Mouse (Mus musculus) heart, embryonic 13.5 days (tissue): ENCODE data around the gene Itgb3bp. TPM values are rescaled to one million over a fixed set of nuclear protein-coding genes. Genes with fewer than 3 reads are reported as not detected.

Experiments used
- ATAC-seq: fragments of 200-750 bp; cut with Nextera tagmentation; 2 replicates; pipeline ENCODE4 v1.8.0; 2017; ENCODE audit warnings: moderate TSS enrichment; ENCODE audit not compliant: insufficient number of reproducible peaks, low FRiP score, low TSS enrichment; ENCODE audit errors: extremely low read depth
- H3K27ac ChIP-seq: fragments of 300-500 bp; sonication (generic); replicated peaks from 2 replicates; pipeline ENCODE4 v1.5.1; 2015; ENCODE audit warnings: moderate library complexity, mild to moderate bottlenecking, inconsistent platforms
- H3K27me3 ChIP-seq: fragments of 300-500 bp; sonication (generic); replicated peaks from 2 replicates; pipeline ENCODE4 v1.6.1; 2015; ENCODE audit warnings: mild to moderate bottlenecking, inconsistent platforms
- H3K36me3 ChIP-seq: fragments of 300-500 bp; sonication (generic); 2 replicates; pipeline ENCODE4 v1.6.1; 2015; ENCODE audit warnings: mild to moderate bottlenecking, inconsistent platforms
- H3K4me1 ChIP-seq: fragments of 300-500 bp; sonication (generic); 2 replicates; pipeline ENCODE4 v1.6.1; 2015; ENCODE audit warnings: inconsistent platforms
- H3K4me2 ChIP-seq: fragments of 300-500 bp; sonication (generic); 2 replicates; pipeline ENCODE4 v1.6.1; 2015; ENCODE audit warnings: inconsistent platforms, mild to moderate bottlenecking, moderate library complexity
- H3K4me3 ChIP-seq: fragments of 300-500 bp; sonication (generic); 2 replicates; pipeline ENCODE4 v1.5.1; 2015; ENCODE audit warnings: moderate library complexity, mild to moderate bottlenecking, inconsistent platforms
- H3K9ac ChIP-seq: fragments of 300-500 bp; sonication (generic); 2 replicates; pipeline ENCODE4 v1.6.1; 2015; ENCODE audit warnings: inconsistent platforms, mild to moderate bottlenecking, moderate library complexity
- H3K9me3 ChIP-seq: fragments of 300-500 bp; sonication (generic); 2 replicates; pipeline ENCODE4 v1.6.1; 2016; ENCODE audit warnings: inconsistent platforms
- WGBS: fragments of 180-500 bp; shearing (Covaris S2); methylation state at CpG from one replicate; pipeline ENCODE4 v1.1.7; 2015; ENCODE audit warnings: mixed read lengths; 5-methylcytosine and 5-hydroxymethylcytosine counted together
- polyA plus RNA-seq: library from polyadenylated mRNA; unstranded; fragments of >200 nt; fragmentation: Nextera tagmentation; extraction: Ambion mirVana; gene quantifications from 2 replicates; pipeline ENCODE4 v1.2.1, GENCODE M21; 2015

Itgb3bp gene
- polyA plus RNA-seq, 1 experiment from 2014 or later, result 33.2 TPM

DNA sequence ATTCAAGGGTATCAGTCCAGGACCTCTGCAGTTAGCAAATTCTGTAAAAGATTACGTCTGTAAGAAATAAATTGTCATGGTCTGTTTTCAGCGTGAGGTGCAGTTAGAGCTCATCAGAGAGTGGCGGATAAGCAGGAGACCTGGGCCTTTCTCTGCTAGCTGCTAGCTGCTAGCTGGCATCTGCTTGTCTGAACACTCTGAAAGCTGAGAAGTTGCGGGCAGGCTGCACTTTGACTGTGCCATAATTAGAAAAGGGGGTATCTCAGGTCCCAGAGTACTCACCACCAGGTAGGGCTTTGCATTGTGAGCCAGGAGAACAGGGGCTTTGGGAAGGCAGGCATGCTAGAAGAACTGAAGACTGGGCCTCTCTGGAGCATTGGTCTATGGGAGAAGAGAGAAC is 2.2 kb upstream of the Itgb3bp start:
- Histone ChIP-seq H3K27me3 (no peaks in the 10 kb centered on the region), H3K9me3 (no peaks in the 10 kb centered on the region), H3K36me3 (peaks cover 30% of the 10 kb centered on the region), H3K9ac (peak overlapping the region; percentile 92), H3K4me2 (peak overlapping the region; percentile 77), H3K4me3 (peak overlapping the region; percentile 77), H3K27ac (peak overlapping the region; percentile 99), H3K4me1 (peaks cover 56% of the 10 kb centered on the region)
- ATAC-seq, result no peak
- WGBS, result 45% methylated on average over 4 of the region's 4 CpGs

GRCm38 (mm10) chr4:99931240-99931580 is 1.6 kb upstream of the Itgb3bp start:
- H3K4me1 ChIP-seq, result peaks cover 56% of the 10 kb centered on the region
- ATAC-seq, result no peak
- WGBS, result 40% methylated on average over 11 of the region's 11 CpGs
- H3K9me3 ChIP-seq, result no peaks in the 10 kb centered on the region
- H3K36me3 ChIP-seq, result peaks cover 24% of the 10 kb centered on the region
- H3K27ac ChIP-seq, result peak overlapping the region; percentile 99
- H3K27me3 ChIP-seq, result no peaks in the 10 kb centered on the region
- H3K9ac ChIP-seq, result peak overlapping the region; percentile 92
- H3K4me3 ChIP-seq, result peak overlapping the region; percentile 77
- H3K4me2 ChIP-seq, result peak overlapping the region; percentile 77

DNA sequence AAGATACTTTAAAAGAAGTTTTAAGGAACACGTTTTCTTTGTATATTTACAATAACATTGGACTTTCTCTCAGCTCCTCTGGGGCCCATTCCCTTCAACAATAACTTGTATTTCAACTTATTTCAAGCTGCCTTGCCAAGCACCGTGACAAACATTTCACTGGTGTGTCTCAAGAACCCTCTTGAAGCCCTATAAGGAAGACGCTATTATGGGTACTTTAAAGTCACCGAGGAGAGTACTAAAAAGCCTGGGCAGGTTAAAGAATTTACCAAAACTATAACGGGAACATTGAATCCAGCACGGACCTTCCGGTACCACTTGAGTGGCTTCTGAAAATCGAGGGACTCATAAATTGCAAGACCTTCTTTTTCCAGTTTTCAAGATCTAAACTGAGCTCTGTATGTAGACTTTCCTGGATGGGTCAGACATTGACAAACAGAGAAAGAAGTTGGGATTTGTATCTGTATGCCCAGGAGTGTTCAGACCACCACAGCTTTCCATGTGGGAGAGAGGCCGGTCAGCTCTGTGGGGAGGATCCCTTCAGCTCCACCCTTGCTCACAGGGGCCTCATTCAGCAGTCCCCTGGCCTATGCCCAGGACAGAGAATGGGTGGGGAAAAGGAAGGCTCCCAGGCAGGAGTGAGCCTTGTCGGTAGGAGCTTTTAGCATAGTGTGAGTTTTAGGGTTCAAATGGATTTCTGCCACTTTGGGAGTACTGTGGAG is 1.1 kb upstream of the Itgb3bp start:
- Histone ChIP-seq H3K4me3 (peak overlapping the region; percentile 77), H3K9ac (peak overlapping the region; percentile 92), H3K27ac (peak overlapping the region; percentile 99), H3K27me3 (no peaks in the 10 kb centered on the region), H3K36me3 (peaks cover 19% of the 10 kb centered on the region), H3K4me2 (peak overlapping the region; percentile 77), H3K4me1 (peaks cover 56% of the 10 kb centered on the region), H3K9me3 (no peaks in the 10 kb centered on the region)
- ATAC-seq, result no peak
- WGBS, result 28% methylated on average over 10 of the region's 10 CpGs

GRCm38 (mm10) chr4:99929149-99929612 is 432 bp downstream of the Itgb3bp start, which contains the start of gene Pgm1:
TSS of gene Pgm1 (plus strand) at chr4:99929414.
- Histone ChIP-seq H3K9ac (peak within 1 kb of the TSS; percentile 92), H3K9me3 (no peaks in the 10 kb centered on the region), H3K4me1 (peaks cover 52% of the 10 kb centered on the region), H3K27me3 (no peaks in the 10 kb centered on the region), H3K4me2 (peak within 1 kb of the TSS; percentile 77), H3K27ac (peak within 1 kb of the TSS; percentile 99), H3K36me3 (peaks cover 9% of the 10 kb centered on the region; the same call in 1 of the 2 replicates), H3K4me3 (peak within 1 kb of the TSS; percentile 77)
- ATAC-seq, result peak; percentile 82
- WGBS, result 4% methylated on average over 23 of the region's 23 CpGs

DNA sequence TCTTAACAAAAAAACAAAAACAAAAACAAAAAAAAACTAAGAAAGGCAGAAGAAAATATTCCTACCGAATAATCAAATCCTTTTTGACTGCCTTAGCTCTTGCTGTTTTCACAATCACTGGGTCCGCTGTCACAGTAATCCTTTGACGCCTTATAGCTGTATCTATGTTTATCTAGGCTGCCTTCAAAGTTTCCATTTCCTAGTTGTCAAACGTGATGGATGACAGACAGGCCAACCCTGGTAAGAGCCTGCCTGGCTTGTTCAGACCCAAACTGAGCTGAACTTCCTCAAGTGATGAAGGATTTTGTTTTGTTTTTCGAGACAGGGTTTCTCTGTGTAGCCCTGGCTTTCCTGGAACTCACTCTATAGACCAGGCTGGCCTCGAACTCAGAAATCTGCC is 1.1 kb downstream of the Itgb3bp start:
- peak overlapping the region; percentile 99 for H3K27ac ChIP-seq
- H3K27me3 ChIP-seq, result no peaks in the 10 kb centered on the region
- peak overlapping the region; percentile 77; the same call in 1 of the 2 replicates for H3K4me3 ChIP-seq
- ATAC-seq, result no peak
- H3K9ac ChIP-seq, result peak overlapping the region; percentile 92; the same call in 1 of the 2 replicates
- H3K36me3 ChIP-seq, result peaks cover 9% of the 10 kb centered on the region; the same call in 1 of the 2 replicates
- peaks cover 49% of the 10 kb centered on the region for H3K4me1 ChIP-seq
- no peaks in the 10 kb centered on the region for H3K9me3 ChIP-seq
- 28% methylated on average over 6 of the region's 6 CpGs for WGBS
- peak overlapping the region; percentile 77 for H3K4me2 ChIP-seq

DNA sequence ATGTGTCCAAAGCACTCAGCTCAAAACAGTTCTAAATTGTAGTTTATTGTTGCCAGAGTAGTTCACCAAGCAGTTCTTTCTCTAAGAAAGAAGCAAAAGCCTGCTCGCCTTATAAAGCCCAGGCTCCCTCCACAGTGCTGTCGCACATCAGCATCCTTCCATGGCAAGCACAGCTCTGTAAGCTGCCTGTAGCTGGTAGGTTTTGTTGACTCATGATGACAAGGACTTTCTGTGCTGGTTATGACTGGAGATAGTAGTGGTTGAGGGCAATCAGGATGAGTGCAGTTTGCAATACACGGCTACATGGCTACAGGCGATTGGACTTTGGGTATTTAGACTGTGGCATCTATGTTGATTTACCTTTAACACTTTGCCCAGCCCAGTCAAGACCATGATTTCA is 3.2 kb downstream of the Itgb3bp start:
- H3K4me1 ChIP-seq, result peaks cover 35% of the 10 kb centered on the region
- H3K9me3 ChIP-seq, result no peaks in the 10 kb centered on the region
- WGBS, result 75% methylated on average over 4 of the region's 4 CpGs
- H3K27ac ChIP-seq, result no peak overlapping the region
- no peak overlapping the region for H3K4me2 ChIP-seq
- H3K9ac ChIP-seq, result no peak overlapping the region
- H3K4me3 ChIP-seq, result no peak overlapping the region
- no peaks in the 10 kb centered on the region for H3K27me3 ChIP-seq
- H3K36me3 ChIP-seq, result no peaks in the 10 kb centered on the region
- no peak for ATAC-seq

DNA sequence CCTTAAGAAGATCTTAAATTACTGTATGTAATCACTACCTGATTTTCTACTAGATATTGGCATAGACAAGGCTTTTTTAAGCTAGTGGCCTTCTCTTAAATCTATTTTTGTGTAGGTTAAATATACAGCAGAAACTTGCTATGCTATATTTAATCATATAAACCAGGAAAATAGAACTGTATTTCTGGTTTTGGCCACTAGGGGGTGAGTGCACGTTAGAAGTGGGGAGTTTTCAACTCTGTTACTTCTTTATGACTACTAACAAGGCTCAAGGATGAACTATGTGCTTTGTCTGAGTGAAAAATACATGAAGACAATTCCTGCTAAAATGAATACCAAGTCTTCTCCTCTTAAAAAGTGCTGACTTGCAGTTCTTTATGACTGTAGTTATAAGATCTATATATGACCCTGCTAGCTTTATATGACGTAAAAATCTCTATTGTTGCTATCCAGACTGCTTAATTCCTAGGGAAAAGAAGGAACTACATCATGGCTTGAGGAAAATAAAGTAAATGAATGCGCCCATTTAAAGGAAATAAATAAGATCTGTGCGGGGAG is 15.6 kb downstream of the Itgb3bp start:
- H3K9ac ChIP-seq, result no peak overlapping the region
- H3K4me3 ChIP-seq, result no peak overlapping the region
- H3K36me3 ChIP-seq, result no peaks in the 10 kb centered on the region
- WGBS, result 55% methylated on average over 4 of the region's 4 CpGs
- H3K27me3 ChIP-seq, result no peaks in the 10 kb centered on the region
- no peak overlapping the region for H3K4me2 ChIP-seq
- H3K27ac ChIP-seq, result no peak overlapping the region
- no peaks in the 10 kb centered on the region for H3K9me3 ChIP-seq
- no peaks in the 10 kb centered on the region for H3K4me1 ChIP-seq
- no peak for ATAC-seq

- Histone ChIP-seq H3K9ac (no peak overlapping the region), H3K27me3 (no peaks in the 10 kb centered on the region)
These were observed 47.2 kb downstream of the Itgb3bp start for GRCm38 (mm10) chr4:99882405-99882804.

GRCm38 (mm10) chr4:99881882-99882281 is 47.7 kb downstream of the Itgb3bp start:
- Histone ChIP-seq H3K27ac (no peak overlapping the region), H3K4me3 (no peak overlapping the region), H3K9me3 (no peaks in the 10 kb centered on the region), H3K36me3 (0 out of 2 replicates have a peak, but pooled peaks cover 2% of the 10 kb centered on the region), H3K4me2 (no peak overlapping the region), H3K9ac (no peak overlapping the region), H3K27me3 (no peaks in the 10 kb centered on the region), H3K4me1 (peaks cover 6% of the 10 kb centered on the region; the same call in 1 of the 2 replicates)
- ATAC-seq, result no peak

More at GRCm38 (mm10) chr4:99882405-99882804, 47.2 kb downstream of the Itgb3bp start:
- Histone ChIP-seq H3K9me3 (no peaks in the 10 kb centered on the region), H3K4me1 (peaks cover 6% of the 10 kb centered on the region; the same call in 1 of the 2 replicates), H3K36me3 (0 out of 2 replicates have a peak, but pooled peaks cover 2% of the 10 kb centered on the region), H3K4me3 (no peak overlapping the region), H3K27ac (peak overlapping the region; percentile 49), H3K4me2 (no peak overlapping the region)
- ATAC-seq, result no peak

- Histone ChIP-seq H3K36me3 (0 out of 2 replicates have a peak, but pooled peaks cover 3% of the 10 kb centered on the region), H3K9ac (peak within 1 kb of the TSS; percentile 89), H3K9me3 (no peaks in the 10 kb centered on the region), H3K4me1 (peaks cover 11% of the 10 kb centered on the region), H3K4me2 (peak within 1 kb of the TSS; percentile 85), H3K4me3 (peak within 1 kb of the TSS; percentile 67), H3K27me3 (no peaks in the 10 kb centered on the region), H3K27ac (peak within 1 kb of the TSS; percentile 81)
- no peak for ATAC-seq
- under 1% methylated on average over 48 of the region's 48 CpGs for WGBS
These were observed 100.2 kb downstream of the Itgb3bp start, which contains the start of gene Efcab7 for GRCm38 (mm10) chr4:99829094-99830073. TSS of gene Efcab7 (plus strand) at chr4:99829198.

DNA sequence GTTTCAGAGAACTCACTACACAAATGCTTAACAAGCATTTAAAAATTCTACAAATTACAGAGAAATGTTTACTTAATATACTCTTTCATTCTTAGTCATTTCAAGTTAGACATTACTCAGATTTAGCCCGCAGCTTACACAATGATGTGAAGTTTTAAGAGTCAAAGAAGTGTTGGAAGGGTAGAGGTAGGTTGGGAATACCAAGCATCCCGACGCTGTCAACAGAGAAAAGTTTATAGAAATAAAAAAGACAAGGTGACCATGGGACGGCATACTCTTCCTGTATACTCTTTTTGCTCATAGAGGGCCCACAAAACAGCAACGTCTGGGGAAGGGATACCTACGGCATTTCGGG is 100.9 kb downstream of the Itgb3bp start:
- H3K4me3 ChIP-seq, result peak overlapping the region; percentile 67
- no peaks in the 10 kb centered on the region for H3K9me3 ChIP-seq
- WGBS, result 0% methylated on average over 7 of the region's 7 CpGs
- H3K36me3 ChIP-seq, result 0 out of 2 replicates have a peak, but pooled peaks cover 3% of the 10 kb centered on the region
- H3K9ac ChIP-seq, result peak overlapping the region; percentile 89
- ATAC-seq, result no peak
- H3K4me2 ChIP-seq, result peak overlapping the region; percentile 85
- no peaks in the 10 kb centered on the region for H3K27me3 ChIP-seq
- H3K27ac ChIP-seq, result peak overlapping the region; percentile 81
- peaks cover 11% of the 10 kb centered on the region for H3K4me1 ChIP-seq
